ENCODE assay signal across 12 mouse cellular contexts in the genomic region with DNA sequence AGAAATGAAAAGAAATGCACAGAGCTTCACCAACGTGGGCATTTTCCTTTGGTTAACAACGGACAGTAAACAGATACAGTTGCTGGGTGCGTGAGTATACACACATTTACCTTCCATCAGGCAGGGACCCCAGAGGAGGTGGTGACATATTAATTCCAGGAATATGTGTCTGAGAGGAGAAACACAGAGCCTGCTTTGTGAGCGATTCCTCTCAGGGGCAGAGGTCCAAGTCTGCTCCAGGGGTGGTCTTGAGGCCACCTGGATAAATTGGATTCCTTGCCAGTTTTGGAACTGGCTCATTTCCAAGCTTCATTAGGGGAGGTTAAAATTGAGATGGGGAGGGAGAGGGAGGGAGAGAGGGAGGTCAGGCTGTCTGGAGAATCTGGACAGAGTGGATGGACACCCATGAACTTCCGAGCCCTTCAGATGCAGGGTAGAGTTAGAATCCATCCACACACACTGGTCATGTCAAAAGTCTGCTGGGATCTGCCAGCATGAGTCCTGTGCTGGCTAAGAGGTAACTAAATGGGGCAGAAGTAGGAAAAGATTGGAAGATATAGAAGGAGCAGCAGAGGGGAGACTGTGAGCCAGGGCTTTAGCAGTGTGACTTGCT.
DNase-seq lines count a peak whose midpoint lies in the region; ATAC-seq and TF ChIP-seq lines count a peak whose summit lies in the region.
"Had no signal": no experiment of that assay in that cellular context is flagged by ENCODE, and none has a peak within 500 bp of the region (broad histone marks: within the 10 kb centered on the region; RNA-seq: fewer than 3 reads in every experiment).

No protein-coding gene starts in this region.

- WGBS in forebrain, embryonic 10.5 days, result 83% methylated on average over 5 of the region's 5 CpGs
- WGBS in forebrain, embryonic 12.5 days, result 74% methylated on average over 5 of the region's 5 CpGs
- 67% methylated on average over 5 of the region's 5 CpGs for WGBS in midbrain, postnatal 0 days
- WGBS in midbrain, embryonic 16.5 days, result 74% methylated on average over 5 of the region's 5 CpGs
- 45% methylated on average over 5 of the region's 5 CpGs for WGBS in forebrain, embryonic 15.5 days
- WGBS in thymus, adult 2 months, result 94% methylated on average over 5 of the region's 5 CpGs

- no peak for TF ChIP-seq CTCF in midbrain, postnatal 0 days (IDR thresholded peaks at IDR 0.05)
- no peak for TF ChIP-seq CTCF in thymus, adult 2 months (IDR thresholded peaks at IDR 0.05; ENCODE audit: borderline replicate concordance, control insufficient read depth, extremely low read depth, insufficient read depth, low read length, poor library complexity)

- TF ChIP-seq POLR2A in thymus, adult 2 months (IDR thresholded peaks at IDR 0.05; ENCODE audit: control insufficient read depth, extremely low read depth, insufficient read depth, low read length, poor library complexity), result no peak

- H3K4me3 ChIP-seq in forebrain, embryonic 10.5 days, result no peak overlapping the region
- H3K4me3 ChIP-seq in forebrain, embryonic 12.5 days (replicated peaks), result no peak overlapping the region
- H3K4me3 ChIP-seq in midbrain, postnatal 0 days (ENCODE audit: low read depth, low read length), result no peak overlapping the region
- no peak overlapping the region for H3K4me3 ChIP-seq in midbrain, embryonic 16.5 days (ENCODE audit: low read depth, low read length)
- no peak overlapping the region for H3K4me3 ChIP-seq in forebrain, embryonic 15.5 days
- H3K4me3 ChIP-seq in thymus, adult 2 months (ENCODE audit: control insufficient read depth, insufficient read depth, low read length), result no peak overlapping the region
- H3K4me3 ChIP-seq: liver, embryonic 15.5 days; midbrain, embryonic 13.5 days had no signal

- DNase-seq in forebrain, embryonic 10.5 days (ENCODE audit: extremely low spot score, low spot score), result no peak
- peak; percentile 69 for DNase-seq in midbrain, postnatal 0 days (ENCODE audit: low spot score)
- DNase-seq in retina, embryonic 14.5 days (ENCODE audit: low spot score), result peak; percentile 16
- DNase-seq in thymus, adult 2 months, result no peak
- no peak for DNase-seq in thymus, postnatal 10 days (ENCODE audit: low spot score in 2 of 2)
- DNase-seq: gastrocnemius, postnatal 14 days; heart, postnatal 36 days had no signal

- H3K27me3 ChIP-seq in forebrain, embryonic 10.5 days (ENCODE audit: poor library complexity, severe bottlenecking), result no peaks in the 10 kb centered on the region
- H3K27me3 ChIP-seq in forebrain, embryonic 12.5 days, result no peaks in the 10 kb centered on the region
- H3K27me3 ChIP-seq in midbrain, postnatal 0 days (ENCODE audit: insufficient read depth, low read length), result no peaks in the 10 kb centered on the region
- H3K27me3 ChIP-seq in midbrain, embryonic 16.5 days (ENCODE audit: control insufficient read depth, insufficient read depth, low read depth, low read length), result no peaks in the 10 kb centered on the region
- no peaks in the 10 kb centered on the region for H3K27me3 ChIP-seq in forebrain, embryonic 15.5 days
- no peaks in the 10 kb centered on the region for H3K27me3 ChIP-seq in thymus, adult 2 months (ENCODE audit: control insufficient read depth, insufficient read depth, low read length)
- H3K27me3 ChIP-seq: midbrain, embryonic 13.5 days had no signal

- no peaks in the 10 kb centered on the region for H3K36me3 ChIP-seq in forebrain, embryonic 10.5 days (replicated peaks)
- no peaks in the 10 kb centered on the region for H3K36me3 ChIP-seq in forebrain, embryonic 12.5 days (replicated peaks)
- H3K36me3 ChIP-seq in midbrain, postnatal 0 days (ENCODE audit: insufficient read depth, low read length), result no peaks in the 10 kb centered on the region
- no peaks in the 10 kb centered on the region for H3K36me3 ChIP-seq in midbrain, embryonic 16.5 days (ENCODE audit: control insufficient read depth, insufficient read depth, low read length)
- no peaks in the 10 kb centered on the region for H3K36me3 ChIP-seq in forebrain, embryonic 15.5 days
- H3K36me3 ChIP-seq in thymus, adult 2 months (ENCODE audit: control insufficient read depth, insufficient read depth, low read length), result no peaks in the 10 kb centered on the region
- H3K36me3 ChIP-seq: liver, embryonic 15.5 days; midbrain, embryonic 13.5 days had no signal

- ATAC-seq in forebrain, embryonic 12.5 days (ENCODE audit: low FRiP score), result no peak
- ATAC-seq in midbrain, postnatal 0 days (ENCODE audit: low FRiP score), result no peak
- ATAC-seq in midbrain, embryonic 16.5 days, result no peak
- peak; percentile 41; the same call in 1 of the 2 replicates for ATAC-seq in forebrain, embryonic 15.5 days (replicated peaks)
- ATAC-seq: midbrain, embryonic 13.5 days had no signal

- peaks cover 22% of the 10 kb centered on the region for H3K4me1 ChIP-seq in forebrain, embryonic 10.5 days
- peaks cover 4% of the 10 kb centered on the region; the same call in 1 of the 2 replicates for H3K4me1 ChIP-seq in forebrain, embryonic 12.5 days
- no peaks in the 10 kb centered on the region; the same call in 1 of the 2 replicates for H3K4me1 ChIP-seq in midbrain, postnatal 0 days (ENCODE audit: insufficient read depth, low read length)
- no peaks in the 10 kb centered on the region; the same call in 1 of the 2 replicates for H3K4me1 ChIP-seq in midbrain, embryonic 16.5 days (ENCODE audit: control insufficient read depth, insufficient read depth, low read length)
- H3K4me1 ChIP-seq in forebrain, embryonic 15.5 days, result peaks cover 7% of the 10 kb centered on the region
- no peaks in the 10 kb centered on the region; the same call in 1 of the 2 replicates for H3K4me1 ChIP-seq in thymus, adult 2 months (replicated peaks; ENCODE audit: control insufficient read depth, insufficient read depth, low read length)
- H3K4me1 ChIP-seq: liver, embryonic 15.5 days; midbrain, embryonic 13.5 days had no signal

- no peaks in the 10 kb centered on the region for H3K9me3 ChIP-seq in forebrain, embryonic 10.5 days
- H3K9me3 ChIP-seq in forebrain, embryonic 12.5 days, result no peaks in the 10 kb centered on the region
- no peaks in the 10 kb centered on the region for H3K9me3 ChIP-seq in midbrain, postnatal 0 days (ENCODE audit: low read length)
- H3K9me3 ChIP-seq in midbrain, embryonic 16.5 days (replicated peaks; ENCODE audit: control insufficient read depth, low read length, poor library complexity, severe bottlenecking), result no peaks in the 10 kb centered on the region
- H3K9me3 ChIP-seq in forebrain, embryonic 15.5 days, result no peaks in the 10 kb centered on the region
- H3K9me3 ChIP-seq: liver, embryonic 15.5 days; midbrain, embryonic 13.5 days had no signal

- H3K27ac ChIP-seq in forebrain, embryonic 10.5 days, result peak overlapping the region; percentile 4; the same call in 1 of the 2 replicates
- H3K27ac ChIP-seq in forebrain, embryonic 12.5 days, result no peak overlapping the region
- no peak overlapping the region for H3K27ac ChIP-seq in midbrain, postnatal 0 days (ENCODE audit: low read depth, low read length)
- no peak overlapping the region for H3K27ac ChIP-seq in midbrain, embryonic 16.5 days (ENCODE audit: low read length)
- no peak overlapping the region for H3K27ac ChIP-seq in forebrain, embryonic 15.5 days (replicated peaks)
- H3K27ac ChIP-seq in thymus, adult 2 months (ENCODE audit: control insufficient read depth, insufficient read depth, low read length), result no peak overlapping the region
- H3K27ac ChIP-seq: liver, embryonic 15.5 days; midbrain, embryonic 13.5 days had no signal

- no peak overlapping the region for H3K4me2 ChIP-seq in forebrain, embryonic 12.5 days
- no peak overlapping the region for H3K4me2 ChIP-seq in midbrain, postnatal 0 days (ENCODE audit: low read depth, low read length, poor library complexity, severe bottlenecking)
- no peak overlapping the region for H3K4me2 ChIP-seq in midbrain, embryonic 16.5 days (ENCODE audit: low read length)
- no peak overlapping the region for H3K4me2 ChIP-seq in forebrain, embryonic 15.5 days (replicated peaks)
- H3K4me2 ChIP-seq: liver, embryonic 15.5 days; midbrain, embryonic 13.5 days had no signal

- no peak overlapping the region for H3K9ac ChIP-seq in forebrain, embryonic 12.5 days
- no peak overlapping the region for H3K9ac ChIP-seq in midbrain, postnatal 0 days (replicated peaks; ENCODE audit: low read length, poor library complexity, severe bottlenecking)
- no peak overlapping the region for H3K9ac ChIP-seq in midbrain, embryonic 16.5 days (ENCODE audit: low read depth, low read length)
- no peak overlapping the region for H3K9ac ChIP-seq in forebrain, embryonic 15.5 days (replicated peaks)
- H3K9ac ChIP-seq: liver, embryonic 15.5 days; midbrain, embryonic 13.5 days had no signal

Comparison
In these comparisons a context has a peak if more than half of its experiments do, and no peak if none do; other contexts are left out.
1. DNase-seq: peak in midbrain, postnatal 0 days (single experiment) and retina, embryonic 14.5 days (single experiment); none in forebrain, embryonic 10.5 days (single experiment), thymus, adult 2 months (single experiment) and thymus, postnatal 10 days (0 of 2).